Mouse (Mus musculus): ENCODE results near the gene Rgs6. TPM values are rescaled to one million over a fixed set of nuclear protein-coding genes. Genes with fewer than 3 reads are reported as not detected.

Rgs6 gene
- polyA plus RNA-seq, 1 experiment, result 3.8 TPM

DNA sequence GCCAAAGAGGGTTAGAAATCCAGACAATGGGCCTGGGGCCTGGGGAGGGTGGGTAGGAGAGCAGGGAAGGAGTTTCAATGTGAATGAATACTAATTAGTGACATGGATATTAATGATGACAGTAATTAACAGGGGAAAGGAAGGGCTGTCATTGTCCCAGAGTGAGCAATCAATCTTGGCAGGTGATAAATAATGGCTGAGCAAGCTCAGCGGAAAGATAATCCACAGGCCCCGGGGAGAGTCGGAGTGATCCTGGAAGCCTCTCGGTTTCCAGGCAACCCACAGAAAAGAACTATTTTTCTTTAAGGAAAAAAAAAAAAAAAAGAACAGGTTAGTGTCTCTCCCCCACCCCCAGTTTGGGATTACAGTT, 456.5 kb downstream of the Rgs6 start:
- no peak for DNase-seq
- 44% methylated on average over 4 of the region's 4 CpGs for WGBS

DNA sequence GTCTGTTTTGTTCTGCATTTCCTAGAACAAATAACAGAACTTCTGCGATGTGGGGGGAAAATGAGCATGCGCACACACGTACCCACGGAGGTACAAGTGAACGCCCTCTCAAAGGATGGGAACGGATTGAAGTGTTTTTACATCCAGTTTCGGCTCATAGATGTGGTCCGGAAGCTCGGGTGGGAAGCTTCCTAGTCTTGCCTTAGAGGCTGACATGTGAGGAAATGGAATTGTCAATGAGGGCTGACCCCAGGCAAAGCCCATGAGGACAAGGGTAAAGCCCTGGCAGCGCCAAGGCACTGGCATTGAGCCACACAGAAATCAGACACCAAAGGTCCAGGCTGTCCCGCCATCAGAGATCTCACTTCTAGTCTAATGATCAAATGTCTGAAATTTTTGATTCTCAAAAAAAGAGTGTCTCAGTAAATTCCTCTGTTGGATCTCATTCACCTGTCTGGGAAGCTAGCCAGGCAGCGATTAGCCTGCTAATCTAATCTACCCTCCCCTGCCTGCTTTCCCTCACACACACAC, 457.0 kb downstream of the Rgs6 start:
- TF ChIP-seq POLR2A (IDR thresholded peaks at IDR 0.05; ENCODE audit: borderline replicate concordance, extremely low read depth, low read depth, low read length), result no peak
- TF ChIP-seq CTCF (IDR thresholded peaks at IDR 0.05; ENCODE audit: insufficient read depth, low read length), result no peak
- no peaks in the 10 kb centered on the region for H3K4me1 ChIP-seq (ENCODE audit: control insufficient read depth, insufficient read depth, low read length)
- H3K4me3 ChIP-seq (replicated peaks; ENCODE audit: extremely low read depth, low read depth, low read length), result no peak overlapping the region
- DNase-seq, result no peak
- 52% methylated on average over 12 of the region's 12 CpGs for WGBS

More for the DNA sequence above, 456.5 kb downstream of the Rgs6 start:
- TF ChIP-seq POLR2A (IDR thresholded peaks at IDR 0.05; ENCODE audit: borderline replicate concordance, extremely low read depth, low read depth, low read length), result no peak
- H3K4me3 ChIP-seq (replicated peaks; ENCODE audit: extremely low read depth, low read depth, low read length), result no peak overlapping the region
- no peaks in the 10 kb centered on the region for H3K4me1 ChIP-seq (ENCODE audit: control insufficient read depth, insufficient read depth, low read length)

DNA sequence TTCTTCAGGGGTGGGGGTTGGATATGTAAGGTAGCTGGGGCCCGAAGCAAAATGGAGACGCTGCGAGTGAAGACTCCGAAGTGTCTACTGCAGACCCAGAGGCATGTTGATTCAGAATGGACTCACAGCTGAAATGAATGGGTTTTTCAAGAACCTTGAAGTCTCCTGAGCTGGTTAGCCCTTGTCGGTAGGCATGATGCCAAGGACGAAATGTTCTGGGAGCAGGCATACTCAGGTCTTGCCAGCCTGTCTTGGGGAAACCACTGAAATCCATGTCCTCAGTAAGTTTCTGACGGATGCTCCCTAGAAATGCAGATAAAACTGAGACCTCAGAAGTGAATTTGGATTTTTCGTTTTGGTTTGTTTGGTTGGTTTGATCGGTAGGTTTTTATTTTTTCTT, 458.6 kb downstream of the Rgs6 start:
- WGBS, result 87% methylated on average over 9 of the region's 9 CpGs
- Histone ChIP-seq H3K4me1 (ENCODE audit: control insufficient read depth, insufficient read depth, low read length) (no peaks in the 10 kb centered on the region), H3K4me3 (replicated peaks; ENCODE audit: extremely low read depth, low read depth, low read length) (no peak overlapping the region)
- DNase-seq, result no peak
- TF ChIP-seq POLR2A (IDR thresholded peaks at IDR 0.05; ENCODE audit: borderline replicate concordance, extremely low read depth, low read depth, low read length) (no peak), CTCF (IDR thresholded peaks at IDR 0.05; ENCODE audit: insufficient read depth, low read length) (no peak)

DNA sequence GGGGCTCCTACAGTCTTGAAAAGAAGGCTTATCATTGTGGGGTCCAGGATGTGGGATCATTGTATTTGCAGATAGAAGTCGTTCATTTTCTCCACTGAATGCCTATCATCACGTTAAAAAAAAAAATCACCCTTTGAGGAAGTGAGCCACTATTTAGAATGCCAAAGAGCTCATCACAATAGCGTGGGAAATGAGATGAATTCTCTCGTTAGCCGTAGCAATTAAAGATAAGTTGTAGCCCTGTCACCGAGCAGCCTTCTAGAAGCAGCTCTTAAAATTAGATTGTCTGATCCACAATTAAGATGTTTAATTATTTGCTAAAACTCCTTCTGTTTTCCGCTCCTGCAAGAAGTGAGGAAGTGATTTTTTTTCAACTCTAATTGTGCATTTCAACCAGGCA, 459.6 kb downstream of the Rgs6 start:
- no peak overlapping the region for H3K4me3 ChIP-seq (replicated peaks; ENCODE audit: extremely low read depth, low read depth, low read length)
- 70% methylated on average over 7 of the region's 7 CpGs for WGBS
- DNase-seq, result no peak
- TF ChIP-seq POLR2A (IDR thresholded peaks at IDR 0.05; ENCODE audit: borderline replicate concordance, extremely low read depth, low read depth, low read length), result no peak
- TF ChIP-seq CTCF (IDR thresholded peaks at IDR 0.05; ENCODE audit: insufficient read depth, low read length), result no peak
- no peaks in the 10 kb centered on the region for H3K4me1 ChIP-seq (ENCODE audit: control insufficient read depth, insufficient read depth, low read length)

DNA sequence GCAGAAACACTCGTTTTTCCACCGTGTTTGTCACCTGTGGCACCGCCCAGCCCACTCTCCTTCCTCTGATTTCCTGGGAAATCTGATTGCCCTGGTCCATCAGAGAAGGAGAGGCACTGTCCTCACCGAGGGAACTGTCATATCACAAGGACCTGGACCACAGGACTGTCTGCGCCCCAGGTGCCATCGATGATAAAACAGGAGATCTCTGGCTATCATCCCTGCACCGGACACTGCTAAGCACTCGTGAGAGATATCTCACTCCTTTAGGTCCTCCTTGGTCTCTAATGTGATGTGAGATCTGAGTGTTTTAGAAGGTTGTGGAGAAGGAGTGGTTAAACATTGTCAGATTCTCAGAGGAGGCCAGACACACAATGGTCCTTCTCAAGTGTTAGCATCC, 462.4 kb downstream of the Rgs6 start:
- H3K4me3 ChIP-seq (replicated peaks; ENCODE audit: extremely low read depth, low read depth, low read length), result no peak overlapping the region
- 63% methylated on average over 8 of the region's 8 CpGs for WGBS

DNA sequence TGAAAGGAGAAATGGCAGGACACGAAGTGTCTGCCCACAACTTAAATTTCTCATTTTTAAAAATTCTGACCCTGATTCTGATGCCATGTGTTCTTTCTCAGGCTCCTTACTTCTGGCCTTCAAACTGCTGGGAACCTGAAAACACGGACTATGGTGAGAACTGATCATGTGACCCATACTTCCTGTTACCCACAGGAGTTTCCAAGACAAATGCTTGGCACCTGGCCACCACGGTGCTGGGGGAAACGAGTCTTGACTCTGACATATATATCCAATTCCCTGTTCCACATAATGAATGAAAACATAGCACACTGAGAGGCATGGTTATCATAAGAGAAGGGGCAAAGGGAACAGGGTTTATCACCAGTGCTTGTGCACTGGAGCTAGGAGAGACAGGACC, 464.3 kb downstream of the Rgs6 start:
- H3K4me1 ChIP-seq (ENCODE audit: control insufficient read depth, insufficient read depth, low read length), result no peaks in the 10 kb centered on the region
- TF ChIP-seq CTCF (IDR thresholded peaks at IDR 0.05; ENCODE audit: insufficient read depth, low read length) (no peak), POLR2A (IDR thresholded peaks at IDR 0.05; ENCODE audit: borderline replicate concordance, extremely low read depth, low read depth, low read length) (no peak)
- no peak for DNase-seq
- no peak overlapping the region for H3K4me3 ChIP-seq (replicated peaks; ENCODE audit: extremely low read depth, low read depth, low read length)
- 38% methylated on average over 4 of the region's 4 CpGs for WGBS

More for the DNA sequence above, 462.4 kb downstream of the Rgs6 start:
- no peak for TF ChIP-seq POLR2A (IDR thresholded peaks at IDR 0.05; ENCODE audit: borderline replicate concordance, extremely low read depth, low read depth, low read length)
- no peak for TF ChIP-seq CTCF (IDR thresholded peaks at IDR 0.05; ENCODE audit: insufficient read depth, low read length)
- no peak for DNase-seq
- no peaks in the 10 kb centered on the region for H3K4me1 ChIP-seq (ENCODE audit: control insufficient read depth, insufficient read depth, low read length)

DNA sequence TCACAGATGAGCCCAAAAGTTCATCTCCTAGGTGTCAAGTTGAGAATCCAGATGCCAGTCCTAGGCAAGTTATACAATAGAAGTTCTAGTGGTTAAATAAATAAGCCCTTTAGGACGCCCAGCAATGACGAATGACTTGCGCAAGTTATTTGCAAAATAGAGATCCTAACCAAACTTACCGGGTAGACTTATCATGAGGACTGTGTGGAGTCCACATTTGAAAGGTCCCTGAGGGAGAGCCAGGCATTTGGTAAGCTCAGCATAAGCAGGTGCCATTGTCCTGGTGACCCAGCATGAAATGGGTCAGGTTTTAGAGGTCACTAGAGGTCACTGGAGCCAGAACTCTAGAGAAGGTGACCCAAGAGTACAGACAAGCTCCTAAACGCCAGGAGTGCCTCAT, 467.6 kb downstream of the Rgs6 start:
- DNase-seq, result no peak
- 67% methylated on average over 5 of the region's 5 CpGs for WGBS
- TF ChIP-seq CTCF (IDR thresholded peaks at IDR 0.05; ENCODE audit: insufficient read depth, low read length), result no peak
- TF ChIP-seq POLR2A (IDR thresholded peaks at IDR 0.05; ENCODE audit: borderline replicate concordance, extremely low read depth, low read depth, low read length), result no peak
- Histone ChIP-seq H3K4me3 (replicated peaks; ENCODE audit: extremely low read depth, low read depth, low read length) (no peak overlapping the region), H3K4me1 (ENCODE audit: control insufficient read depth, insufficient read depth, low read length) (no peaks in the 10 kb centered on the region)

DNA sequence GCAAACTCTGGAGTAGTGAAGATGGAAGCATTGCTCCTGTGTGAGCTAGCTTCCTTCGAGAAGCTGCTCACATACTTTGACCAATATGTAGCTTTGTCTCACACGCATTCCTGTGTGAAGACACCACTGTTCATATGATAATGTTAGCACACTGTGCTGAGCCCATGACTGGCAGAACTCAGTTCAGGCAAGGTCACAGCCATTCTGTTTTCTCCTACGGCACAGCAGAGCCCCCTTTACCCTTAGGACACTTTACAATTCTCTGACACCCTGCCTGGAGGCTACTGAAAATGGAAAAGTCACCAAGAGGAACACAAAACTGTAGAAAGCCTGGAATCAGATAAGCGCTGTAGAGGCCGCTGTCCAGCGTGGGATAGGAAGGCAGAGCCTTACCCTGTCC, 478.3 kb downstream of the Rgs6 start:
- 83% methylated on average over 6 of the region's 6 CpGs for WGBS
- DNase-seq, result no peak
- no peak for TF ChIP-seq POLR2A (IDR thresholded peaks at IDR 0.05; ENCODE audit: borderline replicate concordance, extremely low read depth, low read depth, low read length)
- no peak for TF ChIP-seq CTCF (IDR thresholded peaks at IDR 0.05; ENCODE audit: insufficient read depth, low read length)
- H3K4me1 ChIP-seq (ENCODE audit: control insufficient read depth, insufficient read depth, low read length), result no peaks in the 10 kb centered on the region
- no peak overlapping the region for H3K4me3 ChIP-seq (replicated peaks; ENCODE audit: extremely low read depth, low read depth, low read length)

DNA sequence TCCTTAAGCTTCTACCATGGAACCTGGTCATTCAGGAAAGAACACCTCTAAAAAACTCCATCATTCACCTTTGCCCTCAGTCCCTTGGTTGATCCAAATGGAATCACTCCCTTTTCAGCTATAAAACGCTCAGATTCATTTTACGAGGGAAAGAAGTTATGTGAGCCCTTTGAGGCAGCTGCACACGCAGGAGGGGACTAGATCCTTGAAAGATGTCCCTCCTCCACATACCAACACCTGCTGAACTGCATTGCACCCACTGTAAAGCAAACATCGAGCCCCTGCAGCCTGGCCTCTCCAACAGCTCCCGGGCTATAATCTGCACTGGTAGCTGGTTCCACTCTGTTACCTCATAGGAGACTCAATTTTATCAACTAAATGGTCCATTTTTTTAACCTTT, 482.8 kb downstream of the Rgs6 start:
- 73% methylated on average over 5 of the region's 5 CpGs for WGBS
- TF ChIP-seq CTCF (IDR thresholded peaks at IDR 0.05; ENCODE audit: insufficient read depth, low read length), result no peak
- TF ChIP-seq POLR2A (IDR thresholded peaks at IDR 0.05; ENCODE audit: borderline replicate concordance, extremely low read depth, low read depth, low read length), result no peak
- Histone ChIP-seq H3K4me3 (replicated peaks; ENCODE audit: extremely low read depth, low read depth, low read length) (no peak overlapping the region), H3K4me1 (ENCODE audit: control insufficient read depth, insufficient read depth, low read length) (0 out of 2 replicates have a peak, but pooled peaks cover 2% of the 10 kb centered on the region)
- DNase-seq, result no peak

DNA sequence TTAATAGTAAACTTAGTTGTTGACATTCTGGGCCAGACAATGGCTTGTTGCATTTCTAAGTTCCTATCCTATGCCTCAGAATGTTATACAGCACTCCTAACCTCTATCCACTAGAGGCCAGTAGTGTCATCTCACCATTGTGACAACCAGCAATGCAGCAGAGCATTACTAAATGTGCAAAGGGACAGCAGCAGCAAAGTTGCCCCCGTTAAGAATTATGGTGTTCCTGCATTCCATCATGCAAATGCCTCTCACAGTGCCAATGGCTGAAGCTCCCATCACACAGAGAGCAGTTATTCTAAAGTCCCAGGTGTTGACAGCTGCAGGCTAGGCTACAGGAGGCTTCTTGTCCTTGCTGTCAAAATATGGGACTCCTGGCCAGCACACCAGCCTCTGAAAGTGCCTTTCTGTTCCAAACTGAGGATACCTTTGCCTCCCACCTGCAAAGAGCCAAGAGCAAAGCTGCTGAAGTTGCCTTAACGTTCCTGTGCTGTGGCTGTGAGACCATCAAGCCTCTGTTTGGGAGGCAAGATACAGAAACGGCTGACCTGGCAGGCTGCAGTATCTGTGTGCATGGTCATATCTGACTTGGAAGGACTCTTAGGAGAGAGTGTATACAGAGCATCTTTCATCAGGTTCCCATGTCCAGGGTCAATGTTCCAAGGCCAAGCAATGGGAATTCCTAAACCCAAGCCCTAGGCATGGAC, 484.2 kb downstream of the Rgs6 start:
- Histone ChIP-seq H3K4me1 (ENCODE audit: control insufficient read depth, insufficient read depth, low read length) (0 out of 2 replicates have a peak, but pooled peaks cover 2% of the 10 kb centered on the region), H3K4me3 (replicated peaks; ENCODE audit: extremely low read depth, low read depth, low read length) (no peak overlapping the region)
- no peak for DNase-seq
- 30% methylated on average over 3 of the region's 3 CpGs for whole genome bisulfite sequencing
- TF ChIP-seq POLR2A (IDR thresholded peaks at IDR 0.05; ENCODE audit: borderline replicate concordance, extremely low read depth, low read depth, low read length) (no peak), CTCF (IDR thresholded peaks at IDR 0.05; ENCODE audit: insufficient read depth, low read length) (no peak)
